In the genomic region with DNA sequence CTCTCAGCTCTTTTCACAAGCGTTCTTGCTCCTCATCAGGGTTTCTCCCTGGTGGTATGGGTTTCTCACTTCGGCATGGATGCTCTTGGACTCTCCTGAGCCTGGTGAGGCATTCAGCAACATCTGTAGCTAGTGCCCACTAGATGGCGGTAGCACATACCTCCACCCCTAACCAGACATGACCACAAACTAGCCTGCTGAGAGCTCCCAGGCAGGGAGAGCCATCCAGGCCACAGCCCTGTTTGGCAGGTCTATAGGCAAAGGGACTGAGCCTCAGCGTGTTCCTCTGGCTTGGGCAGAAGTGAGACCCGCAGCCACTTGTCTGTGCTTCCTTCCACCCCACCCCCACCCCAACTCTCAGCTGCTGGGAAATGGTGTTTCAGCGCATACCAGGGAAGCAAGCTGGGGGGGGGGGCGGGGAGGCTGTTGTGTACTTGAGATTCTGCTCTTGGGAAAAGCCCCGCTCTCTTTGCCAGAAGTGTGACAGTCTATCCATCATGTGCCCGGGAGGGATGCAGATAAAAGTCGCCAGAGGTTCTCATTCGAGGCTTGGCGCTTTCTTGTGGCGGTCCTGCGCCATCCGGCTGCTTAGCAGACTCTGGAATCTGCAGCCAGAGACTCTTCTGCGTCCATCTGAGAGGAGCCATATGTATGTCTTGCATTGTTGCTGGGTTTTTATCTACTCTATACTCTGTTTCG, we compare ENCODE assay signal across 8 mouse cellular contexts.
DNase-seq lines count a peak whose midpoint lies in the region; ATAC-seq and TF ChIP-seq lines count a peak whose summit lies in the region.

No protein-coding gene starts in this region.

- H3K27ac ChIP-seq in heart, embryonic 11.5 days (ENCODE audit: low read depth, low read length) = no peak overlapping the region
- H3K27ac ChIP-seq in kidney, embryonic 14.5 days (ENCODE audit: low read depth, low read length) = 0 out of 2 replicates have a peak overlapping the region, but pooled peaks have one; percentile 7
- no peak overlapping the region for H3K27ac ChIP-seq in limb, embryonic 14.5 days (replicated peaks; ENCODE audit: low read depth, low read length)
- no peak overlapping the region for H3K27ac ChIP-seq in midbrain, postnatal 0 days (ENCODE audit: low read depth, low read length)
- H3K27ac ChIP-seq in stomach, embryonic 15.5 days = no peak overlapping the region

- WGBS in heart, embryonic 11.5 days (ENCODE audit: insufficient replicate concordance) = 21% methylated on average over 16 of the region's 17 CpGs
- 48% methylated on average over 17 of the region's 17 CpGs for WGBS in kidney, embryonic 14.5 days
- WGBS in limb, embryonic 14.5 days = 40% methylated on average over 17 of the region's 17 CpGs
- WGBS in midbrain, postnatal 0 days = 49% methylated on average over 17 of the region's 17 CpGs
- WGBS in stomach, embryonic 15.5 days = 27% methylated on average over 17 of the region's 17 CpGs

- no peaks in the 10 kb centered on the region for H3K79me3 ChIP-seq in C2C12 (ENCODE audit: low read depth)

- peaks cover 7% of the 10 kb centered on the region; the same call in 1 of the 2 replicates for H3K4me1 ChIP-seq in heart, embryonic 11.5 days (ENCODE audit: control insufficient read depth, insufficient read depth, low read length)
- peaks cover 4% of the 10 kb centered on the region; the same call in 1 of the 2 replicates for H3K4me1 ChIP-seq in kidney, embryonic 14.5 days (ENCODE audit: control insufficient read depth, insufficient read depth, low read length)
- H3K4me1 ChIP-seq in limb, embryonic 14.5 days (ENCODE audit: control insufficient read depth, insufficient read depth, low read length) = peaks cover 3% of the 10 kb centered on the region; the same call in 1 of the 2 replicates
- no peaks in the 10 kb centered on the region for H3K4me1 ChIP-seq in midbrain, postnatal 0 days (ENCODE audit: insufficient read depth, low read length)
- peaks cover 7% of the 10 kb centered on the region; the same call in 1 of the 2 replicates for H3K4me1 ChIP-seq in stomach, embryonic 15.5 days

- H3K27me3 ChIP-seq in C2C12 (ENCODE audit: control insufficient read depth, insufficient read depth, insufficient read length) = no peaks in the 10 kb centered on the region
- no peaks in the 10 kb centered on the region for H3K27me3 ChIP-seq in heart, embryonic 11.5 days (ENCODE audit: control insufficient read depth, insufficient read depth, low read length)
- H3K27me3 ChIP-seq in kidney, embryonic 14.5 days (ENCODE audit: control insufficient read depth, insufficient read depth, low read length) = no peaks in the 10 kb centered on the region
- no peaks in the 10 kb centered on the region for H3K27me3 ChIP-seq in limb, embryonic 14.5 days (ENCODE audit: control insufficient read depth, insufficient read depth, low read length)
- no peaks in the 10 kb centered on the region for H3K27me3 ChIP-seq in midbrain, postnatal 0 days (ENCODE audit: insufficient read depth, low read length)
- H3K27me3 ChIP-seq in stomach, embryonic 15.5 days (replicated peaks) = no peaks in the 10 kb centered on the region

- no peaks in the 10 kb centered on the region for H3K9me3 ChIP-seq in heart, embryonic 11.5 days (replicated peaks; ENCODE audit: control insufficient read depth, low read length)
- H3K9me3 ChIP-seq in kidney, embryonic 14.5 days (ENCODE audit: control insufficient read depth, low read length) = peaks cover 6% of the 10 kb centered on the region; the same call in 1 of the 2 replicates
- H3K9me3 ChIP-seq in limb, embryonic 14.5 days (ENCODE audit: control insufficient read depth, low read length) = no peaks in the 10 kb centered on the region
- H3K9me3 ChIP-seq in midbrain, postnatal 0 days (ENCODE audit: low read length) = no peaks in the 10 kb centered on the region
- H3K9me3 ChIP-seq in stomach, embryonic 15.5 days = no peaks in the 10 kb centered on the region

- H3K36me3 ChIP-seq in C2C12 (ENCODE audit: control insufficient read depth, insufficient read depth) = no peaks in the 10 kb centered on the region
- 0 out of 2 replicates have a peak, but pooled peaks cover 3% of the 10 kb centered on the region for H3K36me3 ChIP-seq in heart, embryonic 11.5 days (ENCODE audit: control insufficient read depth, insufficient read depth, low read length)
- no peaks in the 10 kb centered on the region for H3K36me3 ChIP-seq in kidney, embryonic 14.5 days (ENCODE audit: control insufficient read depth, insufficient read depth, low read length)
- H3K36me3 ChIP-seq in limb, embryonic 14.5 days (ENCODE audit: control insufficient read depth, insufficient read depth, low read length) = no peaks in the 10 kb centered on the region
- H3K36me3 ChIP-seq in midbrain, postnatal 0 days (ENCODE audit: insufficient read depth, low read length) = no peaks in the 10 kb centered on the region
- no peaks in the 10 kb centered on the region for H3K36me3 ChIP-seq in stomach, embryonic 15.5 days

- H3ac ChIP-seq in C2C12 (ENCODE audit: control insufficient read depth, insufficient read length, low read depth) = no peak overlapping the region

- TF ChIP-seq POLR2A in brain, embryonic 14.5 days (IDR thresholded peaks at IDR 0.05; ENCODE audit: borderline replicate concordance, extremely low read depth, insufficient read depth, insufficient read length, poor library complexity, severe bottlenecking) = no peak
- TF ChIP-seq POLR2A in limb, embryonic 14.5 days (IDR thresholded peaks at IDR 0.05; ENCODE audit: borderline replicate concordance, extremely low read depth, insufficient read depth, insufficient read length) = no peak

- peak; percentile 68 for TF ChIP-seq CTCF in C2C12 (IDR thresholded peaks at IDR 0.05; ENCODE audit: control insufficient read depth, insufficient read depth, insufficient read length)
- peak; percentile 87 for TF ChIP-seq CTCF in brain, embryonic 14.5 days (IDR thresholded peaks at IDR 0.05; ENCODE audit: borderline replicate concordance, extremely low read depth, insufficient read depth, insufficient read length)
- TF ChIP-seq CTCF in midbrain, postnatal 0 days (IDR thresholded peaks at IDR 0.05) = peak; percentile 88

- peak; percentile 92 for DNase-seq in brain, embryonic 14.5 days (ENCODE audit: low read depth)
- DNase-seq in fibroblast of lung, adult 2 months (ENCODE audit: low read depth) = peak; percentile 68
- peak; percentile 95 for DNase-seq in limb, embryonic 14.5 days (ENCODE audit: low spot score)
- DNase-seq in midbrain, postnatal 0 days (ENCODE audit: low spot score) = peak; percentile 90

- H3K4me2 ChIP-seq in heart, embryonic 11.5 days = peak overlapping the region; percentile 11
- no peak overlapping the region for H3K4me2 ChIP-seq in kidney, embryonic 14.5 days (replicated peaks; ENCODE audit: low read depth, low read length)
- 0 out of 2 replicates have a peak overlapping the region, but pooled peaks have one; percentile 5 for H3K4me2 ChIP-seq in limb, embryonic 14.5 days (replicated peaks; ENCODE audit: low read depth, low read length, severe bottlenecking)
- no peak overlapping the region for H3K4me2 ChIP-seq in midbrain, postnatal 0 days (ENCODE audit: low read depth, low read length, poor library complexity, severe bottlenecking)
- H3K4me2 ChIP-seq in stomach, embryonic 15.5 days = 0 out of 2 replicates have a peak overlapping the region, but pooled peaks have one; percentile 21

- H3K9ac ChIP-seq in heart, embryonic 11.5 days (ENCODE audit: low read depth, low read length) = peak overlapping the region; percentile 53; the same call in 1 of the 2 replicates
- peak overlapping the region; percentile 18; the same call in 1 of the 2 replicates for H3K9ac ChIP-seq in kidney, embryonic 14.5 days (ENCODE audit: low read depth, low read length)
- no peak overlapping the region; the same call in 1 of the 2 replicates for H3K9ac ChIP-seq in limb, embryonic 14.5 days (ENCODE audit: low read depth, low read length, severe bottlenecking)
- no peak overlapping the region for H3K9ac ChIP-seq in midbrain, postnatal 0 days (replicated peaks; ENCODE audit: low read length, poor library complexity, severe bottlenecking)
- no peak overlapping the region for H3K9ac ChIP-seq in stomach, embryonic 15.5 days

- no peak overlapping the region for H3K4me3 ChIP-seq in C2C12 (ENCODE audit: insufficient read depth, poor library complexity, severe bottlenecking)
- no peak overlapping the region for H3K4me3 ChIP-seq in heart, embryonic 11.5 days (ENCODE audit: low read depth, low read length)
- no peak overlapping the region for H3K4me3 ChIP-seq in kidney, embryonic 14.5 days (ENCODE audit: low read length)
- H3K4me3 ChIP-seq in limb, embryonic 14.5 days (replicated peaks; ENCODE audit: low read length) = no peak overlapping the region
- H3K4me3 ChIP-seq in midbrain, postnatal 0 days (ENCODE audit: low read depth, low read length) = no peak overlapping the region
- no peak overlapping the region for H3K4me3 ChIP-seq in stomach, embryonic 15.5 days (replicated peaks)

- ATAC-seq in heart, embryonic 11.5 days (replicated peaks; ENCODE audit: insufficient number of reproducible peaks, low FRiP score, low TSS enrichment) = peak; percentile 67; the same call in 1 of the 2 replicates
- peak; percentile 91 for ATAC-seq in kidney, embryonic 14.5 days (ENCODE audit: low FRiP score, low TSS enrichment)
- ATAC-seq in limb, embryonic 14.5 days (ENCODE audit: low FRiP score, low read depth) = peak; percentile 88
- ATAC-seq in midbrain, postnatal 0 days (ENCODE audit: low FRiP score) = 0 out of 2 replicates have a peak, but pooled peaks have one; percentile 71
- ATAC-seq in stomach, embryonic 15.5 days (ENCODE audit: insufficient read depth, low FRiP score, low read depth) = peak; percentile 90

- no peaks in the 10 kb centered on the region for H3K79me2 ChIP-seq in C2C12 (ENCODE audit: control insufficient read depth, insufficient read depth)

TF ChIP-seq in C2C12, 6 proteins besides CTCF, POLR2A, EP300 and RAD21:
- TF ChIP-seq CEBPB (IDR thresholded peaks at IDR 0.05; ENCODE audit: low read depth) (no peak), MYOG (IDR thresholded peaks at IDR 0.05; ENCODE audit: control insufficient read depth, extremely low read depth, insufficient read length) (no peak), USF1 (IDR thresholded peaks at IDR 0.05; ENCODE audit: low read depth) (no peak), MYOD1 (IDR thresholded peaks at IDR 0.05; ENCODE audit: control insufficient read depth, insufficient read length, low read depth) (no peak), FOSL1 (IDR thresholded peaks at IDR 0.05; ENCODE audit: insufficient read depth, low read length, poor library complexity, severe bottlenecking) (no peak), MAX (IDR thresholded peaks at IDR 0.05) (no peak)
TF ChIP-seq in C2C12: peak in this region for 0.

Comparison
In these comparisons a context has a peak if more than half of its experiments do, and no peak if none do; other contexts are left out.
1. H3K4me2 ChIP-seq: peak in heart, embryonic 11.5 days (single experiment), limb, embryonic 14.5 days (single experiment) and stomach, embryonic 15.5 days (single experiment); none in kidney, embryonic 14.5 days (single experiment) and midbrain, postnatal 0 days (single experiment).
2. H3K9ac ChIP-seq: peak in heart, embryonic 11.5 days (single experiment) and kidney, embryonic 14.5 days (single experiment); none in limb, embryonic 14.5 days (single experiment), midbrain, postnatal 0 days (single experiment) and stomach, embryonic 15.5 days (single experiment).
3. Peak in every context shown above with its lines, with median percentiles within 50 percentile points of each other: CTCF ChIP-seq, DNase-seq and ATAC-seq.